Mouse (Mus musculus) kidney, postnatal 4 days (tissue): ENCODE measurements around the gene Aco2.
A peak's percentile ranks its signal among the peaks of the same experiment; 100 is the strongest.

Experiments
- DNase-seq, 2 experiments: peaks; one replicate each; pipeline ENCODE4 v3.0.0; 2021; ENCODE audit warnings: mixed read lengths in 2 of 2

Aco2 gene

DNA sequence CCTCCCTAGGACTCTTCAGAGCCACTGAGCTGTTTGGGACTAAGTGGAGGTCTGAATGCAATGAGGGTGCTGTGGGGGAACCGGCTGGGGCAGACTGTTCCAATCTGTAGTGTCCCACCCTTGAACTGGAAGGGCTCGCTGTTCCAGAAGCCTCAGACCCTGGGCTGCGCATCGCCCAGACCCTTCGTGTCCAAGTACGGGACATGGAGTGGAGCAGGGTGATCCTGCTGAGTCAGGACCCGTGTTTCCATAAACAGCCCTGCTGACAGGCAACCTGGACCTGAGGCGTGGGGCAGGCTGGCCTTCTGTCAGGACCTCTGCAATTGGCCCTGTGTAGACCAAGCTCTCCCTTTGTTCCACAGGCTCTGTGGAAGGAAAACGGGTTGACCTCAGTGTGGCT is 25.4 kb upstream of the Aco2 start:
- no peak for DNase-seq

DNA sequence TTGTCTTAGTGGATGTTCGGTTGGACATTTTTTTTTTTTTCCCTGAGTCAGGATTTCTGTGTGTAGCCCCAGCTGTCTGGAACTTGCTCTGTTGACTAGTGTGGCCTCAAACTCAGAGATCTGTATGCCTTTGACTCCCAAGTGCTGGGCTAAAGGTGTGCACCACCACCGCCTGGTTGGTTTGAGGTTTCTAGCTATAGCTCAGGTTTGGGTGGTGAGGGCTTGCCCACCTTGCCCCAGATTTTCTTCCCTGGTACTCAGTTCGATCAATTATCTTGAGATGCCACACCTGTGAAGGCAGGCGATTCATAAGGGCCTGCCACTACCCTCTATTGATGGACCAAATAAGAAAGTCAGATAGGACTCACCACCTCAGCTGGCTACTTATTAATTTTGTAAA is 24.9 kb upstream of the Aco2 start:
- DNase-seq, result no peak

DNA sequence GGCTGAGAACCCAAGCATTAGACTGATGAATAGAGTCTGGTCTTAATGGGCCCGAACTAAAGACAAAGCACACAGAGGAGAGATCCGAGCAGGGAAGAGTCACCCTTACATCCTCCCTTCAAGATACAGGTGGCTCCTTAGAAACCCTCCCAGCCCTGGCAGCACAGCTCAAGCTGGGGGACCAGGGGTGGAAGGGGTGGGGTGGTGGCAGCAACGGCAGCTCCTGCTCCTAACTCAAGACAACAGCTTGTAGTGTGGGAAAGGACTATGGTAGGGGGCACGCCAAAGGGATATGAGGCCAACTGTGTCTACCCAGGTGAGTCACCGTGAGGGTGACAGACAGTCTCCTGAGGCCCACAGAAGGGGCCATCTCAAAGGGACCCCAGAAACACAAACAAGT is 24.2 kb upstream of the Aco2 start:
- DNase-seq, result no peak

DNA sequence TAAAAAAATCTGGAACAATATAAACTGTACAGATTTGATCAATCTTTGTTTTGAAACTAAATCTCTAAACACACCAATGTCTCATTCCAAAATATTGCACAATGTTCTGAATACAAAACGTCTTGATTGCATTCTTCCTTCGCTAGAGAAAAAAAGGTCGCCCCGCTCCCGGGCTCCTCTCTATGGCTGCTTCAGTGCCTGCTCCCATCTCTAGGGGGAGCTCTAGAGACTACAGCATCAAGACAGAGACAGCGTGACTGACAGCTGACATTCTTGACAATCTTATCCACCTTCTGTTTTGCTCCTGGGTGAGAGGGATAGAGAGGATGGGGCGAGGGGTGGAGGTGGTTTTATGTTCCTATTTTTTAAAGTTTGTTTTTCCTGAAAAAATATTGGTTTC is 23.8 kb upstream of the Aco2 start:
- peak; percentile 67 to 76 for DNase-seq

DNA sequence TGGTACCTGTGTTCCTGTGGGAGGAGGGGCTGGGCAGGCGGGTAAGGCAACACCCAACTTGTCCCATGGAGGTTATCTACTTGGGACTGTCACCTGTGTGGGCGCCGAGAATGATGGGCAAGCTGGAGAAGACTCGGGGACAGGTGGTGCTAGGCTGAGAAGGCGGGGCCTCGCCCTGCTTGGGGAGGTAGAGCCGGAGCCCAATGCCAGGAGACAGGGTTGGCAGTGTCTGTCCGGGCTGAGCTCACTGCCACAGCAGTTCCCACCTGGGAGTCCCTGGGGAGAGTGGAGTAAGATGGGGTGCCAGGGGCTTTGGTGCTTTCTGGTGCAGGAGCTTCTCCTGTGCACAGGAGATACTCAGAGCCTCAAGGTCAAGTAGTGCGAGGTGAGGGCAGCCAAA is 23.0 kb upstream of the Aco2 start:
- no peak for DNase-seq

DNA sequence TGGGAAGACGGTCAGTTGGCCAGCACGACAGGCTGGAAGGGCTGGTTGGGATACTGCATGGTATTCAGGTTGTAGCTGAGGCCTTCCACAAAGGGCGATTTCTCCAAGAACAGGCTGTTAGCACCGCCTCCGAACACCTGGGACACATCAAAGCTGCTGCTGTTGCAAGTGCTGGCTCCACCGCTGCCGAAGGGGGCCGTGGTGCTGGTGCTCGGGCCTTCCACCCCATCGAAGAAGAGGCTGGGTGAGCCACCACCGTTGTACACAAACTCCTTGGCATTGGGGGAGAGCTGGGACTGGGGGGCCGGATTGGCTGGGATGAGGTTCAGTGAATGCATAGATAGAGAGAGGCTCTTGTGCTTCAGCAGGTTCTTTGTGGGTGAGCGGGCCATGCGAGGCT is 21.4 kb upstream of the Aco2 start:
- no peak for DNase-seq

DNA sequence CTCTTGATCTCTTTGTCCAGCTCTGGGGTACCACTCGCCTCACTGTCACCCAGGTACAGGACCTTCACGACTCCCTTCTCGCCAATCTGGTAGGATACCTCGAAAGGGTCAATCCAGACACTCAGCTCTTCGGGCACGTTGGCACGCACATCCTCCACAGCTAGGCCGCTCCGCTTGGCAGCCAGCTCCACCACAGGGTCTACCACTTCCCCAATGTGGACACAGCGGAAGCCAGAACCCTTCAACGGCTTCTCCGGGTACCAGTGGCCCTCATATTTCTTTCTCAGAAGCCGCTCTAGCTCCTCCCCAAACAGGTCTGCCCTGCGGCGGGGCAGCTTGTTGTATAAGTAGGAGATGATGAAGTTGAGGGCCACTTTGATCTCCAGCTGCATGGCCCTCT is 20.7 kb upstream of the Aco2 start:
- DNase-seq, result no peak

DNA sequence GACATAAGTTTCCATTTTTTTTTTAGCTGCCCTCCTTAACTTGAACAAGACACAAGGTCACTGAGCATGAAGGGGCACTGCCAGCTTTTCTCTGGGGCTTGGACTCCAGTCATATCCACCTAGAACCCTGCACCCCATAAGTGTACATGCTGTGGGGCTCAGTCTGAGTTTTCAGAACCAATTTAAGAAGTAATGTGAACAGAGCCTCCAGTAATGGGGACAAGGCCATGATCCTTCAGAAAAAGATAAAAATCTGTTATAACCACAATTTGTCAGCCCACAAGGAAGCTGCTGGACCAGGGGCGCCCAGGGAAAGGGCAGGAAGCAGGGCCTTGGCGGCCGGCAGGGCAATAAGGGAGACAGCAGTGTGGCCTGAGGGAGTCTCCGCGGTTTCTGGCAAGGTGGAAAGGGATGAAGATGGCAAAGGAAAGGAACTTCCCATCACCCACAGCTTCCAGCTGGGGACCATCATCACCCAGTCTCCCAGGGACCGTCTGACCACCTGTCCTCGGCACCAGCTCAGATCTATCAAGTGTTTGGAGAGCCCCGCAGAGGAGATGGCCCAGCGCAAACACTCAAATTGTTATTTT is 19.6 kb upstream of the Aco2 start:
- no peak for DNase-seq

DNA sequence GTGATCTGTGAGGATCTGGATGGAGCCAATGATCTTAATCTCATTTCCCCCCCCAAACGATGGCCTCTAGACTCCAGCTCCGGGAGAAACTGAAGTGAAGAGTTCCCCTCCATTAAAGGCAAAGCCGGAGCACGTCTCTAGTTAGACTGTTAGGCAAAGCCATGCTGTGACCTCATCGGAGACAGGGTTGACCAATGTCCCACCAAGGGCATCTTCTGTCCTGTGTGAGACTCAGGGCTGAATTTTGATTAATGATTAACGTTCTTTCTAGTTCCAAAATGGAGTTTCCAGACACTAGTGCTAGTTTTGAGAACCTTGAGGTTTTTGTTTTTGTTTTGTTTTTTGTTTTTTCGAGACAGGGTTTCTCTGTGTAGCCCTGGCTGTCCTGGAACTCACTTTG is 19.0 kb upstream of the Aco2 start:
- DNase-seq, result no peak

DNA sequence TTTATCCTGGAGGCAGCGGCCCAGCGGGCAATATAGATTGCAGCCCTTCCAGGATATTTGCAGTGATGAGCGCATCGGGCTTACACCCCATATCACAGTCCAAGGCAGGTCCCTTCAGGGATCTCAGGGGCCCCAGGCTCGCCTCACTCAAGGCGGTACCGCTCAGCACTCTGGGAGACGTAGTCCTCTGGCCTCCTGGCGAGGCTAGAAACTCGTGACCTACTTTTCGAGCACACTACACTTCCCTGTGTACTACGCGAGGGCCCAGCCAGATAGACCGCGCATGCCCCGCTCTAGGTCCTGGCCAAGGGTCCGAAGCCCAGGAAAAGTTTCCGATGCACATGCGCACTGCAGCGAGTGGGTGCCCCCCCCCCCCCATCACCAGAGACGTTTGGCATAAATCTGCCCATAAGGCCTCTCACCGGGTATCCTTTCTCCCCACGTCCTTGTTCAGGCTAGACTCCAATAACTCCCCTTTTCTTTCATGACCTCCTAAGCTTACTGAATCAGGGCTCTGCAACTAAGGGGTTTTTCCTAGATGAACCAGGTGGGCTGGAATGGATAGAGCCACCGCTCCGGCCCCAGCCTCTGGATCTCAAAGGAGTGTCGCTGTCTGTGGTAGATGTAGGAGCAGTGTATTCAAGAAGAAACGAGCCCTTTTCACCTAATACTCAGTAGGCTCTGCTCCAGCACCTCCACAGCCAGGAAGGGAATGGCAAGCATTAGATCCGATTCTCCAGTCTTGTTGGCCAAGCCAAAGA is 15.9 kb upstream of the Aco2 start:
- peak; percentile 86 to 92 for DNase-seq

DNA sequence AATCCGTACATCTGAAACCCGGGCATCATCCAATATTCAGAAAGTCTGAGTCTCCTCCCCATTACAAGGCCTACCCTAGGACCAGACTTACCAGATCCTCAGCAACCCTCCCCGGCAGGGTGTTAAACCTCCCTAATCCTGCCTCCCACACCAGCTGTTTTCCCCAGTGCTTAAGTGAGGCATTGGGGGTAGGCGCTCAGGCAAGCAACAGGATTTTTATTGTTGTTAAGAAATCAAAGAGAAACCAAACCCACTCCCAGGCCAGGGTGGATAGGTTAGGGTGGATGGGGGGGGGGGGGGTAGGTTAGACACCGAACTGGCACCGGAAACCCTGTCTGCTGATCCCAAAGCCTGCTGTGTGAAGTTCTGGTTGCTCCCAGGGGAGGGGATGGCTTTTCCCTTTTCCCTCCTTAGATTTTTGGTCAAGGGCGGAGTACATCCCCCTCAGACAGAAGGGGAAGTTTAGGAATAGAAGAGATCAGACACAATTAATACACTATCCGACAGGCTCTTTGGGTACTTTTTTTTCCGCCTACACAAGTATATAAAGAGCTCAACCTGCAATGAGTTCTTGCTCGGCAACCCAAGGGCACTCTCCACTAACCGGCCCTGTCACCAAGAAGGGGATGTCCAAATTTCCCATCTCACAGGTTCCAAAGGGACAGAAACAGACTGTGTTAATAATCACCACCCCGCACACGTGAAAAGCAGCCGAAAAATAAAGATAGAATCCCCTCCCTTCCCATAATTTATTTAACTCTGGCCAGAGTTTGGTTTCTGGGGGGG is 15.0 kb upstream of the Aco2 start:
- DNase-seq, result peak in 1 of 2 experiments; percentile 40

DNA sequence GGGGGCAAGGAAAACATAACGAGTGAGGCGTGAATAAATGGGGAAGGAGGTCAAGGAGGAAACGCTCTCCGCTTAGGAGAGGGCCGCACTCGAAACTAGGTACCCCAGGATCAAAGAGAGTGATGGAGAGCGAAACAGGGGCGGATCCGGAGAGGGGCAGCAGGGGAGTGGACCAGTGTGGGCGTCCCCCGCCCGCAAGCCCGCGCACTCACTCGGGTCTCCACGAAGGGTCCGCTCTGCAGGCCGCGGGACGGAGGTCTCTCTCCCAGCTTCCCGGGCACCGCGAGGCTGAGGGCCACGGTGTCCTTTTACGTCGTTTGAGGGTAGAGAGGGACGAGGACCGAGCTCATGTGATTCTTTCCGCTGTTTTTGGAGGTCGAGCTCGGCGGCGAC is 14.4 kb upstream of the Aco2 start:
- peak; percentile 65 to 76 for DNase-seq

DNA sequence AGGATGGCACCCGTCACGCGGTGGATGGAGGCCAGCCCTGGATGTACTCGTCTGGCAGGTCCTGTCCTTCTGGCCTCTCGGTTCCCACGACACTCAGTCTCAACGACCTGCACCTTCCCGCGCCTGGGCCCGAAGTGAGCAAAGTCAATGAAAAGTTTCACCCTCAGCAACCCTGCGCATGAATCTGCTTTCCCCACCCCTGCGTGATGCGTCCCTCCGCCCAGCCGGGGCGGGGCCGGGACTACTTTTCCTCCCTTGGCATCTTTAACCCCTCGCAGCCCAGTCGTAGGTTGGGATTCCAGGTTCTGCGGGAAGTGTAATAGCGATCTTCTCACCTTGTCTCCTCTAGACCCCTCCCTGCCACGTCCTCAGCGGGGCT is 14.0 kb upstream of the Aco2 start:
- peak; percentile 93 to 95 for DNase-seq

DNA sequence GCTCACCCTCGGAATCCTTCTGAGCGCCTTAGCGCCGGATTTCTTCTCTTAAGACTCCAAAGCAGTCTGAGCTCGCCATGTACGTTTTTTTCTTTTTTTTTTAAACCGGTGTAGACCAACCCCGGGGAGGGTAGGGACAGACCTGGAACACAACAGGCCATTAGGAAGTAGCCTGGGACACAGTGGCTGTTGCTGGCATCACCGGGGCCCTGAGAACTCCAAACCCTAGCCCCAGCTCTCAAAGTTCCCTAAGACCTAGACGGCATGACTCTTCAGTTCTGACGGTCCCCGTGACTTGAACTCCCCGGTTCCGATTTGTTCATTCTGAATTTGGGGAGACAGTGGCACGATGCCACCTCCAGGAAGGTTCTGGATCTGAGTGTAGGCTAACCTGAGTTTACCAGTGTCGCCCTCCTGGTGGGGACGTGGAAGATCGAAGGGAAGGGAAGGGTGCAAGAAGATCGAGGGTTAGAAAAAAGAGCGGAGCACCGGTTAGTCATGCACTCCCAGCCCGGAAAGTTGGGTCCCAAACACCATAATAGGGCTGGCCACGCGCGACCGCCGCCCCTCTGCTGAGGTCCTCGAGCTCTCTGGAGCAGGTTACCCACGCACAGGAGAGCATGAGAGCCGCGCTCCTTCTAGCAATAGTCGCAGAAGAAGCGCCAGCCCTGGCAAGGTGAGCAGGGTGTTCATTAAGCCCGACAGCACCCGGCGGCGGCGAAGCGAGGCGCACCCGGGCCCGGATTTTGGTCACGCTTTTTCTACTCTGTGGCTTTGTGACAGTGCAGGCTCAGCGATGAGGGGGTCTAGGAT is 13.4 kb upstream of the Aco2 start, which contains the start of gene Tob2:
TSS of gene Tob2 (minus strand) at position 280 of the 813 bp plus-strand sequence.
- DNase-seq, result peak; percentile 73 to 80

DNA sequence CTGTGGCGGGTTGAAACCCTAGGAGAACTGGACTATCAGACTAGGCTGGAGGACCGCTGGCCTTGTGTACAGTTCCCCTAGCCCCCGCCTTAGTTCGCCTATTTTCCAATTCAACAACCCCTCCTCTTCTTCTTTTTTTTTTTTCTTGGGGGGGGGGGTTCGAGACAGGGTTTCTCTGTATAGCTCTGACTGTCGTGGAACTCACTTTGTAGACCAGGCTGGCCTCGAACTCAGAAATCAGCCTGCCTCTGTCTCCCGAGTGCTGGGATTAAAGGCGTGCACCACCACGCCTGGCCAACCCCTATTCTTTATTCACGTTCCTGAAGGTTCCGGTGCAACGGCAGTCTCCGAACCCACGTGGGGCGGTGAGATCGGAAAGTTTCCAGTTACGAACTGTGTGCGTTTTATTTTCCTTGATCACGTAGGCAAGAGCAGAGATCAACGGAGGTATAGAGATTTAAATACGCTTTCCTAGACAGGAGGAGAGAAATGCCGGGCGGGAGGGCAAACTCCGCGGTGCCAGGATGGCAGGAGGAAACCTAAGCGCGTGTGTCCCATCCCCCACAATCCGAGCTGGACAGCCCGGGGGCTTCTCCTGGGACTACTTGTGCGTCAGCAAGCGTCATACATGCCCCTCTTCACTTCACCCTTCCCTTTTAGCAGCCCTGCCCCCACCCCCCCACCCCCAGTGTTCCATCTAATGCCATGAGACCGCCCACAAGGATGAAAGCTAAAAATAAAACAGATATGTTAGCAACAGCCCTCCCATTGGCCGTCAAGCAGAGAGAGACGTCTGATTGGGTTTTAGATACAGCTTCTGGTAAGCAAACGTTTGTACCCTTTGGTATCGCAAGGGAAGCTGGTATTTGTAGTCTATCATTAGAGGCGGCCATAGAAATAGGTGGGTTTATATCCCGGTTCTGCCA is 12.5 kb upstream of the Aco2 start:
- peak; percentile 84 to 88 for DNase-seq

DNA sequence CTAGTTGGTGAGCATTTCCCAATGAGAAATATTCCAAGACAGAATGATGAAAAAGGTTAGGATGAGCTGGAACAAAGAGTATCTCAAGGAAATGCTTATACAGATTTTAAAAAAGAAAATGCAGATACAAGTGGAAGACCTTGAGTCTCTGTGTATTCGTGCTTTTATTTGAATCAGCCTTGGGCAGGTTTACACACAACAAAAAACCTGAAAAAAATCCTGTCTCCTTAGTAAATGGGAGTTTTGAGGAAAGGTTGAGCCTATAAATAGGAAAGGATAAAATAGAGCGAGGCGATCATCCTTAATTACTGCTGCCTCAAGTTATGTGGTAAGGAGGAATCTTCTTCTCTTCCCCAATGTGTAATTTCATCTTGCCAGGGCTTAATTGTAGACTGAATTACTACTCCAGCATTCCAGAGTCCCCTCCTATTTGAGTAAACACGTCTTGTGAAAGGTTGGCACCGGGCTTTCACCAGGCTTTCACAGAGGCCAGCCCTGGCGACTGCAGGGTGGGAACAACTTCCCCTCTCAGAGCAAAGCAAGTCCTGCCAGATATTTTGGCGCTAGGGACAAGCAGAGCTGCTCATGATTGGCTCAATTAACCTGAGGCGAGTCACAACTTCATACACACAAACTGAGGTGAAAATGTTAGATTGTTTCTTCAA is 11.5 kb upstream of the Aco2 start:
- no peak for DNase-seq

DNA sequence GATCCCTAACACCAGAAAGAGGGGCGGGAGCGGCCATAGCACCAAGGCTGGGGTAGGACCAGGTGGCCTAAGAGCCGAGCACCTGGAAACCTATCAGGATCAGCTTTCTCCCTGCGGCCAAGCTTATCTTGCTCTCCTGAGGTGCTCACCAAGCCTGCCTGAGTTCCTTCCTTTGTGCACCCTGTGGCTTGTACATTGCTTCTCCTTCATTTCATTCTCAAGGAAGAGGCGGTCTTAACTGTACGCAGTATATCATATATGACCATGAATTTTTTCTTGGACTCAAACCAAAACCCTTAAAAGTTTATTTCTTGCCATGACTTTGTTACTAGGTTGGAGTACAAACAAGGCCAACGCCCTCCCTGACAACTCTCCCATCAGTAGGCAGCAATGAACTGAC is 7.9 kb upstream of the Aco2 start:
- no peak for DNase-seq

DNA sequence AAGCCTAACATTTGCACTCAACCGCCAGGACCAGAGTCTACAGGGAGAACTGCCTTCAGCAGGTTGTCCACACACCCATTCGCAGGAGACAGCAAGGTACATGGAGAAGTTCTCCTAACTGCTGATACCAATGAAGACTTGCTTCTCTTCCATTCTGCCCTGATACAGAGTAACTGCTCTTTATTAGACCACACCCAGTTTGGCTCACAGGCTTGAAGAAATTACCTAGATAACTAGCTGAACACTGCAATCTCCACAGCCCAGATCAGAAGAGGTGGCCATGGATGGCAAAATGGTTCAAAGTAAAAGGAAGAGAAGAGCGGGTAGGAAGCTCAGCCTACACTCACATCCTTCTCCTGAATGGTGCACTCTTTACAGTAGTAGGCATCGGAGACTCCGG is 2.1 kb upstream of the Aco2 start:
- DNase-seq, result no peak

DNA sequence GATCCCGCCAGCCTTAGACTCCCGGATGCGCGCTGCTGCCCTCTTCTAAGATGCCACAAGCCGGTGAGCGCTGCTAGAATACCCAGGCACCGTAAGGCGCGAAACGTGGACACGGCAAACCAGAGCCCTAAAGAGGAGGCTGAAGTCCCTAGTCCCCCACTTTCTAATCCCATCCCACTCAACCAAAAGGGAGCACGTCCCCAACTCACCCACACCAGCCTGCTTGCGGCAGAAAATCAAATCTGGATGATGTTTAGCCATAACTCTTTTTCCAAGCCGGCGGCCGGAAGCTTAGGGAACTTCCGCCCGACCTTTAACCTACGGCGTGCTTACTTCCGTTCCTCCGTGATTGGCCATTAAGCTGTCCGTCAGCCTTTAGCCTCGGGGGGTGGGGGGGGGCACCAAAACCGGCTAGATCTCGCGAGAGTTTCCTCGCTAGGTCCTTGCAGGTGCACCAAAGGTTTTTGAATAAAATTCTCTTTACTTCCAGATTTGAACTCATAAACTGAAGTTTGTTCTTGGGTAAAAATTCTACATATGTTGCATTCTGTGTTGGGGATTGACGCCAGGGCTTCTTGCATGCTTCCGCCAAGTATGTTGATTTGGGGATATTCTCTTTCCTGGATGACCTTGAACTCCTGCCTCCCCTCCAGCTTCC is 376 bp upstream of the Aco2 start, which contains the start of gene Phf5a:
TSS of gene Phf5a (minus strand) at position 308 of the 658 bp plus-strand sequence.
- peak; percentile 91 to 94 for DNase-seq

DNA sequence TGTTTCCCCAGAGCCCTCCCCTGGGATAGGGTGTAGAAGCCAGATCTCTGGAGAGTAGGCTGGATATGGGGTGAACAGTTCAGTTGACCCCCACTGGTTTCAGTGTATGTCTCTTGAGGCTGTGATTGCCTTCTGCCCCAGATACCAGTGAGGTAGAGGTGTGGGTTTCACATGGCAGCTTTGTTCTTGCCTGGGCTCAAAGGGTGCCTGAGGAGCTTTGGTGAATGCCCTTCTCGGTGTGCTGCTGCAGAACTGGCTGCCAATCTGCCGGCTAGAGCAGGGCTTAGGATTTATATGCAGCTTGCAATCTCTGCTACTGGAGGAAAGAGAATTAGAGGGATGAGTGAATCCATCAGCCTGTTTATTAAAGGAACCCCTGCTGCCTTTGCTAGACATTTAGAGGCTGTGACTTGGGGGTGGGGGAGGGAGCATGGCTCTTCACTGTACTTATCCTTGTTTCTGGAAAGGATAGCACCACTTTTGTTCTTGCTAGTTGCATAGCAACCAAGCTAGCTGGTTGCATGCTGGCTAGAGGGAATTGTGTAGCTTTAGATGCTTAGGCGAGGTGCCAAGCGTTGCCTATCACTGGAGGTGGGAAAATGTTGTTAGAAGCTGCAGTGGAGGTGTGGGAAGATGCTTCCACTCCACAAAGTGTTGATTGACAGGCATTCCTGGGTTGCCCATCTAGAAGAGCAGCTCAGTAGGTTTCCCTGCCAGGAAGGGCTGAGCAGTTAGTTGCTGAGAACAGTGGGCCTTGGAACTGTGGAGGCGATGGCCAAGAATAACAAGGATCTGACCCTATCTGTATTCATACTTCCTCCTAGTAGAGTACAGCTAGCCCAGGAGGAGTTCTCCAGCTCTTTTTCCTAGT is 7.7 kb downstream of the Aco2 start:
- peak in 1 of 2 experiments; percentile 17 for DNase-seq
